Mouse (Mus musculus) embryonic facial prominence, embryonic 11.5 days (tissue): ENCODE measurements around the gene Olfr1196. TPM values are rescaled to one million over a fixed set of nuclear protein-coding genes. Genes with fewer than 3 reads are reported as not detected.
"Not testable (repeated sequence)": the region's sequence is repeated elsewhere in the genome, so short reads cannot be mapped to it uniquely, and the experiment has no call there.

Experiments used
- ATAC-seq: fragments of 200-750 bp; cut with Nextera tagmentation; replicated peaks from 2 replicates; pipeline ENCODE4 v1.8.0; 2017; ENCODE audit warnings: low read depth; ENCODE audit not compliant: insufficient number of reproducible peaks, low FRiP score, low TSS enrichment
- DNase-seq: peaks from one replicate; pipeline ENCODE4 v3.0.0-alpha.2; 2015; ENCODE audit warnings: low spot score
- H3K27ac ChIP-seq: fragments of 300-500 bp; sonication (generic); replicated peaks from 2 replicates; pipeline ENCODE4 v1.5.1; 2014; ENCODE audit warnings: mild to moderate bottlenecking, low read depth, low read length, control low read depth
- H3K27me3 ChIP-seq: fragments of 300-500 bp; sonication (generic); 2 replicates; pipeline ENCODE4 v1.6.1; 2014; ENCODE audit warnings: mild to moderate bottlenecking, low read length, moderate library complexity, mixed read lengths; ENCODE audit not compliant: control insufficient read depth, insufficient read depth
- H3K36me3 ChIP-seq: fragments of 300-500 bp; sonication (generic); replicated peaks from 2 replicates; pipeline ENCODE4 v1.6.1; 2014; ENCODE audit warnings: low read depth, mild to moderate bottlenecking, low read length, moderate library complexity, mixed read lengths; ENCODE audit not compliant: control insufficient read depth, insufficient read depth
- H3K4me1 ChIP-seq: fragments of 300-500 bp; sonication (generic); 2 replicates; pipeline ENCODE4 v1.6.1; 2014; ENCODE audit warnings: low read length, mixed read lengths; ENCODE audit not compliant: control insufficient read depth, insufficient read depth
- H3K4me2 ChIP-seq: fragments of 300-500 bp; sonication (generic); 2 replicates; pipeline ENCODE4 v1.6.1; 2014; ENCODE audit warnings: low read depth, mild to moderate bottlenecking, control low read depth, low read length, moderate library complexity
- H3K4me3 ChIP-seq: fragments of 300-500 bp; sonication (generic); 2 replicates; pipeline ENCODE4 v1.5.1; 2014; ENCODE audit warnings: low read depth, low read length, control low read depth
- H3K9ac ChIP-seq: fragments of 300-500 bp; sonication (generic); replicated peaks from 2 replicates; pipeline ENCODE4 v1.6.1; 2014; ENCODE audit warnings: mild to moderate bottlenecking, control low read depth, low read length
- H3K9me3 ChIP-seq: fragments of 300-500 bp; sonication (generic); replicated peaks from 2 replicates; pipeline ENCODE4 v1.6.1; 2016; ENCODE audit warnings: mild to moderate bottlenecking, low read length, inconsistent platforms, mixed read lengths; ENCODE audit not compliant: control insufficient read depth
- WGBS: fragments of 180-500 bp; shearing (Covaris S2); extraction: QIAGEN DNeasy Blood & Tissue Kit; methylation state at CpG from one replicate; pipeline ENCODE4 v1.1.7; 2014; 5-methylcytosine and 5-hydroxymethylcytosine counted together
- polyA plus RNA-seq: library from polyadenylated mRNA; unstranded; fragments of >200 nt; fragmentation: Nextera tagmentation; extraction: Ambion mirVana; gene quantifications from 2 replicates; pipeline ENCODE4 v1.2.1, GENCODE M21; 2014

Gene Olfr1196
- polyA plus RNA-seq = not detected in 2 replicates

GRCm38 (mm10) chr2:88704497-88704896 is at the start of gene Olfr1196:
Gene Olfr1196 (minus strand): TSS chr2:88704597.
- no peak within 1 kb of the TSS for H3K4me2 ChIP-seq
- H3K27ac ChIP-seq = no peak within 1 kb of the TSS
- no peaks in the 10 kb centered on the region for H3K4me1 ChIP-seq
- no peak for ATAC-seq
- no peaks in the 10 kb centered on the region for H3K36me3 ChIP-seq
- H3K9me3 ChIP-seq = no peaks in the 10 kb centered on the region
- 80% methylated on average over 2 of the region's 2 CpGs for WGBS
- DNase-seq = no peak
- H3K9ac ChIP-seq = no peak within 1 kb of the TSS
- no peaks in the 10 kb centered on the region for H3K27me3 ChIP-seq
- H3K4me3 ChIP-seq = no peak within 1 kb of the TSS

GRCm38 (mm10) chr2:88751270-88751669 is 46.9 kb upstream of the Olfr1196 start, which contains the start of gene Olfr1198:
Gene Olfr1198 (minus strand): TSS chr2:88751370.
- Histone ChIP-seq H3K4me1 (no peaks in the 10 kb centered on the region), H3K27me3 (no peaks in the 10 kb centered on the region), H3K9ac (no peak within 1 kb of the TSS), H3K36me3 (no peaks in the 10 kb centered on the region), H3K4me3 (no peak within 1 kb of the TSS), H3K4me2 (no peak within 1 kb of the TSS), H3K9me3 (no peaks in the 10 kb centered on the region), H3K27ac (no peak within 1 kb of the TSS)
- ATAC-seq = no peak
- DNase-seq = no peak
- 87% methylated on average over 2 of the region's 2 CpGs for WGBS

- H3K36me3 ChIP-seq = no peaks in the 10 kb centered on the region
- no peaks in the 10 kb centered on the region for H3K4me1 ChIP-seq
- DNase-seq (no peak), ATAC-seq (no peak)
- H3K27me3 ChIP-seq = no peaks in the 10 kb centered on the region
- no peak overlapping the region for H3K27ac ChIP-seq
- H3K9me3 ChIP-seq = no peaks in the 10 kb centered on the region
- 71% methylated on average over 3 of the region's 3 CpGs for WGBS
- no peak overlapping the region for H3K4me2 ChIP-seq
- H3K9ac ChIP-seq = no peak overlapping the region
- H3K4me3 ChIP-seq = no peak overlapping the region
Measured at GRCm38 (mm10) chr2:88743379-88743778, 39.0 kb upstream of the Olfr1196 start.

GRCm38 (mm10) chr2:88732266-88732665 is 27.9 kb upstream of the Olfr1196 start, which contains the start of gene Olfr1197:
Gene Olfr1197 (minus strand): TSS chr2:88732366.
- Histone ChIP-seq H3K36me3 (no peaks in the 10 kb centered on the region), H3K4me2 (no peak within 1 kb of the TSS), H3K27me3 (no peaks in the 10 kb centered on the region), H3K9me3 (no peaks in the 10 kb centered on the region), H3K9ac (no peak within 1 kb of the TSS), H3K4me3 (no peak within 1 kb of the TSS), H3K4me1 (no peaks in the 10 kb centered on the region), H3K27ac (no peak within 1 kb of the TSS)
- WGBS = 74% methylated on average over 1 of the region's 1 CpGs
- ATAC-seq = no peak
- DNase-seq = no peak

GRCm38 (mm10) chr2:88689087-88689486 is 15.3 kb downstream of the Olfr1196 start, which contains the start of gene Olfr1195:
Gene Olfr1195 (minus strand): TSS chr2:88689187.
- Histone ChIP-seq H3K9me3 (no peaks in the 10 kb centered on the region), H3K36me3 (no peaks in the 10 kb centered on the region), H3K4me2 (no peak within 1 kb of the TSS), H3K27me3 (no peaks in the 10 kb centered on the region), H3K27ac (no peak within 1 kb of the TSS), H3K4me3 (no peak within 1 kb of the TSS), H3K9ac (no peak within 1 kb of the TSS), H3K4me1 (no peaks in the 10 kb centered on the region)
- ATAC-seq (no peak), DNase-seq (no peak)

- not testable (repeated sequence) for H3K27me3 ChIP-seq, H3K4me1 ChIP-seq, H3K9ac ChIP-seq, H3K4me3 ChIP-seq, ATAC-seq, H3K36me3 ChIP-seq, H3K27ac ChIP-seq, DNase-seq, H3K4me2 ChIP-seq, H3K9me3 ChIP-seq
Measured at GRCm38 (mm10) chr2:88675328-88675727, 29.1 kb downstream of the Olfr1196 start, which contains the start of gene Olfr1193. Gene Olfr1193 (plus strand): TSS chr2:88675628.

- no peaks in the 10 kb centered on the region for H3K4me1 ChIP-seq
- DNase-seq (no peak), ATAC-seq (no peak)
- no peaks in the 10 kb centered on the region for H3K36me3 ChIP-seq
- no peaks in the 10 kb centered on the region for H3K9me3 ChIP-seq
- no peak within 1 kb of the TSS for H3K9ac ChIP-seq
- no peak within 1 kb of the TSS for H3K4me3 ChIP-seq
- H3K27ac ChIP-seq = no peak within 1 kb of the TSS
- H3K27me3 ChIP-seq = no peaks in the 10 kb centered on the region
- 50% methylated on average over 1 of the region's 1 CpGs for WGBS
- H3K4me2 ChIP-seq = no peak within 1 kb of the TSS
Measured at GRCm38 (mm10) chr2:88648209-88648608, 56.2 kb downstream of the Olfr1196 start, which contains the start of gene Olfr1192-ps1. Gene Olfr1192-ps1 (plus strand): TSS chr2:88648509.
